Mouse (Mus musculus) MEL (cell line): ENCODE data around the gene Fkbp10. TPM values are rescaled to one million over a fixed set of nuclear protein-coding genes. Genes with fewer than 3 reads are reported as not detected.

Experiments used
- DNase-seq: peaks from one replicate; pipeline ENCODE4 v3.0.0; 2011; ENCODE audit warnings: low read depth, low spot score
- H3K27ac ChIP-seq: 2 replicates; pipeline ENCODE4 v1.5.1; 2012; ENCODE audit warnings: low read depth, mild to moderate bottlenecking, control low read depth, low read length, moderate library complexity; ENCODE audit not compliant: control insufficient read depth
- H3K27me3 ChIP-seq, 2 experiments: fragments of 150-350 bp in 1 of 2; sonication (generic) in 1 of 2; 2 replicates each; pipeline ENCODE4 v1.6.1; 2012; ENCODE audit warnings: low read length in 2 of 2, mild to moderate bottlenecking in 2 of 2, improper control_type of control experiment in 1 of 2, moderate library complexity in 1 of 2; ENCODE audit not compliant: insufficient read depth in 2 of 2, control insufficient read depth in 1 of 2
- H3K36me3 ChIP-seq, 2 experiments: 2 replicates each; pipeline ENCODE4 v1.6.1; 2012 to 2014; ENCODE audit warnings: low read length in 2 of 2, improper control_type of control experiment in 1 of 2, inconsistent platforms in 1 of 2, mild to moderate bottlenecking in 1 of 2; ENCODE audit not compliant: insufficient read depth in 2 of 2, control insufficient read depth in 1 of 2
- H3K4me1 ChIP-seq, 2 experiments: fragments of 150-350 bp in 1 of 2; sonication (generic) in 1 of 2; 2 replicates each; pipeline ENCODE4 v1.6.1; 2012; ENCODE audit warnings: low read length in 2 of 2, improper control_type of control experiment in 1 of 2, mild to moderate bottlenecking in 1 of 2; ENCODE audit not compliant: insufficient read depth in 2 of 2, control insufficient read depth in 1 of 2
- H3K4me3 ChIP-seq, 2 experiments: fragments of 150-350 bp in 1 of 2; sonication (generic) in 1 of 2; 2 replicates each; pipeline ENCODE4 v1.5.1; 2012; ENCODE audit warnings: low read depth in 2 of 2, low read length in 2 of 2, mild to moderate bottlenecking in 2 of 2, moderate library complexity in 2 of 2, control low read depth in 1 of 2, improper control_type of control experiment in 1 of 2; ENCODE audit not compliant: control insufficient read depth in 1 of 2, insufficient read depth in 1 of 2
- H3K79me2 ChIP-seq: 2 replicates; pipeline ENCODE4 v1.6.1; 2012; ENCODE audit warnings: mild to moderate bottlenecking, low read length, moderate library complexity; ENCODE audit not compliant: control insufficient read depth, poor library complexity, insufficient read depth
- H3K9ac ChIP-seq: 2 replicates; pipeline ENCODE4 v1.6.1; 2012; ENCODE audit warnings: low read depth, mild to moderate bottlenecking, control low read depth, low read length, moderate library complexity; ENCODE audit not compliant: control insufficient read depth, poor library complexity, severe bottlenecking
- H3K9me3 ChIP-seq: fragments of 150-350 bp; sonication (generic); replicated peaks from 2 replicates; pipeline ENCODE4 v1.6.1; 2012; ENCODE audit warnings: mild to moderate bottlenecking, low read length, improper control_type of control experiment, moderate library complexity; ENCODE audit not compliant: insufficient read depth
- BHLHE40 ChIP-seq: IDR thresholded peaks from 2 replicates; pipeline ENCODE4 v1.6.1; 2012; ENCODE audit warnings: low read depth, mild to moderate bottlenecking, inconsistent platforms, low read length, improper control_type of control experiment, borderline replicate concordance
- CHD1 ChIP-seq: IDR thresholded peaks from 2 replicates; pipeline ENCODE4 v1.6.1; 2012; ENCODE audit warnings: low read depth, mild to moderate bottlenecking, inconsistent platforms, low read length, improper control_type of control experiment
- CHD2 ChIP-seq: IDR thresholded peaks from 2 replicates; pipeline ENCODE4 v1.6.1; 2011; ENCODE audit warnings: low read length, improper control_type of control experiment
- CTCF ChIP-seq, 3 experiments: IDR thresholded peaks in 2 of 3; conservative IDR thresholded peaks in 1 of 3; 2 replicates each; pipeline ENCODE4 v1.5.1; 2011 to 2012; ENCODE audit warnings: low read length in 3 of 3, low read depth in 2 of 3, mild to moderate bottlenecking in 2 of 3, improper control_type of control experiment in 1 of 3, inconsistent platforms in 1 of 3, mixed read lengths in 1 of 3, moderate library complexity in 1 of 3; ENCODE audit not compliant: control insufficient read depth in 1 of 3, insufficient read depth in 1 of 3, poor library complexity in 1 of 3, severe bottlenecking in 1 of 3
- E2F4 ChIP-seq: IDR thresholded peaks from 2 replicates; pipeline ENCODE4 v1.6.1; 2011; ENCODE audit warnings: low read depth, low read length, improper control_type of control experiment, borderline replicate concordance
- EP300 ChIP-seq, 2 experiments: IDR thresholded peaks; 2 replicates each; pipeline ENCODE4 v1.6.1; 2011; ENCODE audit warnings: improper control_type of control experiment in 2 of 2, low read length in 2 of 2, low read depth in 1 of 2, mild to moderate bottlenecking in 1 of 2
- ETS1 ChIP-seq: IDR thresholded peaks from 2 replicates; pipeline ENCODE4 v1.6.1; 2012; ENCODE audit warnings: low read depth, mild to moderate bottlenecking, inconsistent platforms, low read length, improper control_type of control experiment, moderate library complexity
- GABPA ChIP-seq: IDR thresholded peaks from 2 replicates; pipeline ENCODE4 v1.6.1; 2012; ENCODE audit warnings: low read depth, mild to moderate bottlenecking, inconsistent platforms, low read length, improper control_type of control experiment, moderate library complexity
- GATA1 ChIP-seq: IDR thresholded peaks from 2 replicates; pipeline ENCODE4 v1.6.1; 2011; ENCODE audit warnings: low read depth, low read length, improper control_type of control experiment
- HCFC1 ChIP-seq: IDR thresholded peaks from 2 replicates; pipeline ENCODE4 v1.6.1; 2012; ENCODE audit warnings: low read depth, mild to moderate bottlenecking, inconsistent platforms, low read length, improper control_type of control experiment, moderate library complexity
- MAFK ChIP-seq: IDR thresholded peaks from 2 replicates; pipeline ENCODE4 v1.6.1; 2011; ENCODE audit warnings: low read depth, mild to moderate bottlenecking, low read length, improper control_type of control experiment, borderline replicate concordance
- MAX ChIP-seq: IDR thresholded peaks from 2 replicates; pipeline ENCODE4 v1.6.1; 2011; ENCODE audit warnings: low read length, improper control_type of control experiment
- MAZ ChIP-seq: IDR thresholded peaks from 2 replicates; pipeline ENCODE4 v1.6.1; 2012; ENCODE audit warnings: low read depth, mild to moderate bottlenecking, inconsistent platforms, low read length, improper control_type of control experiment
- MEF2A ChIP-seq: IDR thresholded peaks from 2 replicates; pipeline ENCODE4 v1.6.1; 2014; ENCODE audit warnings: low read depth, mild to moderate bottlenecking, inconsistent platforms, low read length, improper control_type of control experiment; ENCODE audit not compliant: poor library complexity, insufficient replicate concordance, severe bottlenecking; ENCODE audit errors: extremely low read depth
- MXI1 ChIP-seq: IDR thresholded peaks from 2 replicates; pipeline ENCODE4 v1.6.1; 2011; ENCODE audit warnings: mild to moderate bottlenecking, low read depth, low read length, improper control_type of control experiment
- MYC ChIP-seq: IDR thresholded peaks from 2 replicates; pipeline ENCODE4 v1.6.1; 2011; ENCODE audit warnings: low read depth, mild to moderate bottlenecking, low read length, improper control_type of control experiment, moderate library complexity
- NELFE ChIP-seq: IDR thresholded peaks from 2 replicates; pipeline ENCODE4 v1.6.1; 2011; ENCODE audit warnings: low read depth, low read length, improper control_type of control experiment
- NRF1 ChIP-seq: IDR thresholded peaks from 2 replicates; pipeline ENCODE4 v1.6.1; 2014; ENCODE audit warnings: low read depth, mild to moderate bottlenecking, inconsistent platforms, low read length, improper control_type of control experiment, moderate library complexity; ENCODE audit not compliant: poor library complexity, insufficient read depth, severe bottlenecking
- POLR2A ChIP-seq, 2 experiments: IDR thresholded peaks; 2 replicates each; pipeline ENCODE4 v1.6.1; 2011 to 2012; ENCODE audit warnings: low read length in 2 of 2, mild to moderate bottlenecking in 2 of 2, control low read depth in 1 of 2, improper control_type of control experiment in 1 of 2, low read depth in 1 of 2, moderate library complexity in 1 of 2; ENCODE audit not compliant: control insufficient read depth in 1 of 2, insufficient read depth in 1 of 2, poor library complexity in 1 of 2
- POLR2AphosphoS2 ChIP-seq: IDR thresholded peaks from 2 replicates; pipeline ENCODE4 v1.6.1; 2011; ENCODE audit warnings: low read length, improper control_type of control experiment
- POLR2AphosphoS5 ChIP-seq: IDR thresholded peaks from 2 replicates; pipeline ENCODE4 v1.6.1; 2012; ENCODE audit warnings: low read depth, borderline replicate concordance, mild to moderate bottlenecking, inconsistent platforms, low read length, moderate library complexity, mixed read lengths
- RAD21 ChIP-seq: IDR thresholded peaks from 2 replicates; pipeline ENCODE4 v1.6.1; 2011; ENCODE audit warnings: mild to moderate bottlenecking, low read depth, low read length, improper control_type of control experiment
- RCOR1 ChIP-seq: IDR thresholded peaks from 2 replicates; pipeline ENCODE4 v1.6.1; 2012; ENCODE audit warnings: low read depth, mild to moderate bottlenecking, inconsistent platforms, low read length, improper control_type of control experiment
- SIN3A ChIP-seq: IDR thresholded peaks from 2 replicates; pipeline ENCODE4 v1.6.1; 2012; ENCODE audit warnings: low read length, improper control_type of control experiment, inconsistent platforms
- TAL1 ChIP-seq: IDR thresholded peaks from 2 replicates; pipeline ENCODE4 v1.6.1; 2012; ENCODE audit warnings: mild to moderate bottlenecking, inconsistent platforms, low read length, moderate library complexity, mixed read lengths
- TBP ChIP-seq: IDR thresholded peaks from 2 replicates; pipeline ENCODE4 v1.8.0; 2011; ENCODE audit warnings: low read depth, low read length, improper control_type of control experiment
- TCF12 ChIP-seq: IDR thresholded peaks from 2 replicates; pipeline ENCODE4 v1.6.1; 2014; ENCODE audit warnings: low read depth, mild to moderate bottlenecking, inconsistent platforms, low read length, improper control_type of control experiment, moderate library complexity
- USF1 ChIP-seq: IDR thresholded peaks from 2 replicates; pipeline ENCODE4 v1.6.1; 2014; ENCODE audit warnings: low read depth, mild to moderate bottlenecking, inconsistent platforms, low read length, improper control_type of control experiment, moderate library complexity
- ZC3H11A ChIP-seq: IDR thresholded peaks from 2 replicates; pipeline ENCODE4 v1.6.1; 2012; ENCODE audit warnings: low read depth, mild to moderate bottlenecking, inconsistent platforms, low read length, improper control_type of control experiment
- ZMIZ1 ChIP-seq: IDR thresholded peaks from 2 replicates; pipeline ENCODE4 v1.6.1; 2012; ENCODE audit warnings: low read depth, mild to moderate bottlenecking, inconsistent platforms, low read length, improper control_type of control experiment, moderate library complexity
- polyA plus RNA-seq, 2 experiments: library from polyadenylated mRNA; stranded (reverse) in 1 of 2; unstranded in 1 of 2; fragments of >175 nt in 1 of 2; fragments of >200 nt in 1 of 2; gene quantifications; 2 replicates each; pipeline versions ENCODE4 v1.2.1 to v1.2.4; 2012; ENCODE audit warnings: low replicate concordance in 2 of 2, low read depth in 1 of 2; ENCODE audit not compliant: insufficient read length in 2 of 2, insufficient read depth in 1 of 2, missing spikeins in 1 of 2
- total RNA-seq: library from RNA; depleted of rRNA; stranded (reverse); fragments of 300-350 nt; gene quantifications from 2 replicates; pipeline ENCODE4 v1.2.3, GENCODE M21; 2012

The Fkbp10 gene
- total and polyA plus RNA-seq, 3 experiments: 0.19 to 0.28 TPM; not detected in 1

DNA sequence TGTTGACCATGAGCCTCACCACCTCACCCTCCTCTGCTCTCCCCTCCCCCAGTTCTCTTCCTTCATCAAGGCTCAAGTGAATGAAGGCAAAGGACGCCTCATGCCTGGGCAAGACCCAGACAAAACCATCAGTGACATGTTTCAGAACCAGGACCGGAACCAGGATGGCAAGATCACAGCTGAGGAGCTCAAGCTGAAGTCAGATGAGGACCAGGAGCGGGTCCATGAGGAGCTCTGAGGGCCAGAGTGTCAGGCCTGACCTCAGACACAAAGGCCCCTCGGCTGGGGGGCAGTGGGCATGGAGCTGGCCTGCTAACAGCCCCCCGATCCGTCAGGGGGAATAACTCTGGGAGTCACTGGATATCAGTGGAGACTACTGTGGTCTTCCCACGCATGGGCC is 8.3 kb downstream of the Fkbp10 start:
- Histone ChIP-seq H3K27me3 (no peaks in the 10 kb centered on the region), H3K9me3 (no peaks in the 10 kb centered on the region), H3K27ac (no peak overlapping the region), H3K79me2 (no peaks in the 10 kb centered on the region), H3K36me3 (peaks cover 0 to 4% of the 10 kb centered on the region in 2 experiments; a peak in 2 of 4 replicates), H3K4me3 (no peak overlapping the region), H3K9ac (no peak overlapping the region), H3K4me1 (peaks cover 2 to 8% of the 10 kb centered on the region in 2 experiments)
- DNase-seq: no peak
- TF ChIP-seq NELFE (no peak), POLR2A (IDR thresholded peaks at IDR 0.05; ENCODE audit: control insufficient read depth in 1 of 2, insufficient read depth in 1 of 2, low read depth in 1 of 2, low read length in 2 of 2, poor library complexity in 1 of 2) (no peak), POLR2AphosphoS5 (no peak), CHD2 (no peak), SIN3A (no peak), CHD1 (no peak), USF1 (no peak), MAZ (no peak), GATA1 (no peak), MXI1 (no peak), ZMIZ1 (no peak), BHLHE40 (no peak), E2F4 (no peak), TCF12 (no peak), NRF1 (no peak), POLR2AphosphoS2 (no peak), MEF2A (no peak), ETS1 (no peak), RCOR1 (no peak), MAFK (no peak)

DNA sequence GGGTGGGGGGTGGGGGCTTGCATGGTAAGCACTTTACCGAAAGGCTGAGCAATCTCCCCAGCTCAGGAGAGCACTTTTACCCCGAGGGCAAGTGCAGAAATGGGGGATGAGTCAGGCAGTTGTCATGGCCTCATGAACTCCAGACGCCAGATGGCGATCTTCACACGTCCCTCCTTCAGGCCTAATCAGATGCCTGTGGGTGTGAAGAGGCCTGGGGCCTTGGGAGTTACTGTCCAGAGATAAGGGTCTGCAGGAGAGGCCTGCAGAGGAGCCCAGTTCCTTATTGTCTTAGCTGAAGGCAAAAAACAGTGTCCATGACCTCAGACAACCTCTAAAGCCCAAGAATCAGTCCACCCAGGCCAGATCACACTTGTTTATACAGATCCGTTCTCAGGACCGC is 10.4 kb downstream of the Fkbp10 start:
- Histone ChIP-seq H3K36me3 (peaks cover 0 to 4% of the 10 kb centered on the region in 2 experiments; a peak in 2 of 4 replicates), H3K9ac (peak overlapping the region; percentile 25), H3K27ac (peak overlapping the region; percentile 12; the same call in 1 of the 2 replicates), H3K9me3 (no peaks in the 10 kb centered on the region), H3K4me1 (peaks cover 2 to 8% of the 10 kb centered on the region in 2 experiments), H3K79me2 (no peaks in the 10 kb centered on the region), H3K4me3 (no peak overlapping the region), H3K27me3 (no peaks in the 10 kb centered on the region)
- DNase-seq: peak; percentile 95
- TF ChIP-seq NELFE (no peak), SIN3A (peak; percentile 71), TAL1 (no peak), RAD21 (no peak; the same call in none of the 2 replicates), GATA1 (peak; percentile 96), MAX (no peak; the same call in 1 of the 2 replicates), BHLHE40 (no peak), TBP (no peak), ZC3H11A (peak; percentile 95), CTCF (IDR thresholded peaks at IDR 0.05 in 2 of 3, conservative IDR thresholded peaks at IDR 0.05 in 1 of 3; ENCODE audit: control insufficient read depth in 1 of 3, insufficient read depth in 1 of 3, low read depth in 2 of 3, low read length in 3 of 3, poor library complexity in 1 of 3, severe bottlenecking in 1 of 3) (peak; percentile 95 to 99 (median 97)), HCFC1 (peak; percentile 59; the same call in 1 of the 2 replicates), NRF1 (no peak), RCOR1 (peak; percentile 65; the same call in 1 of the 2 replicates), GABPA (no peak), EP300 (IDR thresholded peaks at IDR 0.05; ENCODE audit: low read depth in 1 of 2, low read length in 2 of 2) (peak; percentile 70 to 78), MYC (peak; percentile 75; the same call in 1 of the 2 replicates), MAFK (no peak), POLR2AphosphoS2 (no peak), E2F4 (no peak), MAZ (0 out of 2 replicates have a peak, but pooled peaks have one; percentile 80), POLR2A (IDR thresholded peaks at IDR 0.05; ENCODE audit: control insufficient read depth in 1 of 2, insufficient read depth in 1 of 2, low read depth in 1 of 2, low read length in 2 of 2, poor library complexity in 1 of 2) (no peak)
